Mouse (Mus musculus): Measurements from ENCODE around the gene Scn1b. TPM values are rescaled to one million over a fixed set of nuclear protein-coding genes. Genes with fewer than 3 reads are reported as not detected.

Scn1b gene
- 5.1 and 6.8 TPM in 2 replicates for polyA plus RNA-seq (2015; fragmentation: Nextera tagmentation; extraction: Ambion mirVana)

DNA sequence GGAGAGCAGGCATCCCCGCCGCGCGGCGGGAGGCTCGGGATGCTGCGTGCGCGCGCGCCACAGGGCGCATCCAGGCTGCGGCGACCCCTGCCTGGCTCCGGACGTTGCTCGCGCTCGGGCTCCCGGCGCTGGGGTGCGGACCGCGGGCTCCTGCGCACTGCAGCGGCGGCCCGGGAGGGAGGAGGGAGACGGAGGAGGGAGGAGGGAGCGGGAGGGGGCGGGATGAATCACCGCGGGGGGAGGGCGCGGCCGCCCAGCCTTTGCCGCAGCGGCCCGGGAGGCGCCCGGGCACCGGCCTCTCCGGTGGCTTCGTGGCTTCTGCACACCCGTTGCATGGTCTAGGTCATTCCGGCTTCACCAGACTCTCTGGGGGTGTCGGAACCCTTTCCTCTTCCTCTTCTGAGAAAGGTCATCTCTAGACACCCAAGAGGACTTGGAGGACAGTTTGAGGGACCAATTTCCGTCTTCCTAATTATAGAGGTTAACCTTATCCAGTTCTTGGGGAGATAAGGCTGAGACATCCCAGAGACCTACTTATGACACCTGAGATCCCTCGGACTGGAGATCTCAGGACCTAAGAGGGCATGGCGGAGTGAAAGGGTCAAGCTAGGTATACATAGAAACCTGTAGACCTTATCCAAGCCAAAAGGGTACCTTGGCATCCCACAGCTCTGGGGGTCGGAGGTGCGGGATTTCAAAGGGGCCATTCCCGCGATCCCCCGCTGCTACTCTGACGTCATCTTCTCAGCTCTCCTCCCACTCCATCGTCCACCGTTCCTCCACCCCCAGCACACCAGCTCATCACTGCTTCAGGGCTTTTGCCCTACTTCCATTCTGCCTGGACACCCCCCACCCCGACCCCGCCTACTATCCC, at the start of gene Scn1b:
Gene Scn1b, minus strand, starts transcription at position 153 of the 874 bp plus-strand sequence.
- H3K27me3 ChIP-seq: peaks cover 35% of the 10 kb centered on the region

DNA sequence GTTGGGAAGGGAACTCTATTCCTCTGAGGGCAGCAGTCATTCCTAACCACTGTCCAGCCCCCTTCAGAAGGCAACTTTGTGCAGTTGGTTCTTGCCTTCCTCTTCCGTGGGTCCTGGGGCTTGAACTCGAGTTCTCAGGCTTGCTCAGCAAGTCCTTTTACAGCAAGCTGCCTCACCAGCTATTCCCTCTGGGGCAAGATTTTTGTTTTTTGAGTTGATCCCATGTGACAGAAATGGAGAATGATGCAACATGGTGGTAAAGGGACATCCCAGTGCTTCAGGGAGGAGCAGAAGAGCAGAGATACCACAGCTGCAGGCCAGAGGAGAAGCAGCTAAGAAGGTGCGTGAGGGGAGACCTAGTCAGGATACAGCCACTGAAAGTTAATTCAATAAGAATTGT, 48.3 kb upstream of the Scn1b start:
- 80% methylated on average over 3 of the region's 3 CpGs for WGBS
- H3K27ac ChIP-seq (replicated peaks): no peak overlapping the region

More for the DNA sequence above, at the start of gene Scn1b:
- peak; percentile 55 for ATAC-seq (ENCODE audit: low read depth)
- peaks cover 41% of the 10 kb centered on the region for H3K36me3 ChIP-seq
- peaks cover 21% of the 10 kb centered on the region for H3K4me1 ChIP-seq (replicated peaks)
- 1% methylated on average over 50 of the region's 60 CpGs for WGBS
- peak within 1 kb of the TSS; percentile 91 for H3K4me2 ChIP-seq
- peak within 1 kb of the TSS; percentile 82 for H3K9ac ChIP-seq
- H3K4me3 ChIP-seq: peak within 1 kb of the TSS; percentile 57
- H3K27ac ChIP-seq (replicated peaks): peak within 1 kb of the TSS; percentile 33; the same call in 1 of the 2 replicates
- H3K9me3 ChIP-seq: no peaks in the 10 kb centered on the region

DNA sequence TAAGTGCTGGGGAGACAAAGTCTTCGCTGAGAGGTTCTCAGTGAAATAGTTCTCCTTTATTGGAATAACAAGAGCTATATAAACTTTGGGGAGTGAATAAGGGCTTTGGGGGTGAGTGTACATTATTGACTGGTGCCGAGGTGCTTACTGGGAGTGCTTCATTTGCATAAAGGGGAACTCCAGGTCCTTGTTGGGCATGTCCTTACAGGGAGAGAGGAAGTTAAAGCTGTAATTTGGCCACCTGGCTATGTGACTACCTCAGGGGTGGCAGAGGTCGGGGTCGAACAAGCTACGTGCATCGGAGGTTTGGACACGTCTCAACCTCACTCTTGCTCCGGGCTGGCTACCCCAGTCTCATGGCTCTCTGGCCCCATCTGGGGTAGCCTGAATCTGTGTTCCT, 47.7 kb upstream of the Scn1b start:
- Histone ChIP-seq H3K4me3 (no peak overlapping the region), H3K9me3 (no peaks in the 10 kb centered on the region), H3K27ac (replicated peaks) (no peak overlapping the region), H3K9ac (no peak overlapping the region), H3K27me3 (peaks cover 6% of the 10 kb centered on the region; the same call in 1 of the 2 replicates), H3K36me3 (no peaks in the 10 kb centered on the region), H3K4me1 (replicated peaks) (no peaks in the 10 kb centered on the region), H3K4me2 (no peak overlapping the region)
- no peak for ATAC-seq (ENCODE audit: low read depth)
- WGBS: 81% methylated on average over 8 of the region's 8 CpGs

More for the DNA sequence above, 48.3 kb upstream of the Scn1b start:
- no peak overlapping the region for H3K4me2 ChIP-seq
- H3K9ac ChIP-seq: no peak overlapping the region
- peaks cover 6% of the 10 kb centered on the region; the same call in 1 of the 2 replicates for H3K27me3 ChIP-seq
- H3K4me1 ChIP-seq (replicated peaks): no peaks in the 10 kb centered on the region
- H3K4me3 ChIP-seq: no peak overlapping the region
- H3K36me3 ChIP-seq: no peaks in the 10 kb centered on the region
- no peak for ATAC-seq (ENCODE audit: low read depth)
- H3K9me3 ChIP-seq: no peaks in the 10 kb centered on the region

DNA sequence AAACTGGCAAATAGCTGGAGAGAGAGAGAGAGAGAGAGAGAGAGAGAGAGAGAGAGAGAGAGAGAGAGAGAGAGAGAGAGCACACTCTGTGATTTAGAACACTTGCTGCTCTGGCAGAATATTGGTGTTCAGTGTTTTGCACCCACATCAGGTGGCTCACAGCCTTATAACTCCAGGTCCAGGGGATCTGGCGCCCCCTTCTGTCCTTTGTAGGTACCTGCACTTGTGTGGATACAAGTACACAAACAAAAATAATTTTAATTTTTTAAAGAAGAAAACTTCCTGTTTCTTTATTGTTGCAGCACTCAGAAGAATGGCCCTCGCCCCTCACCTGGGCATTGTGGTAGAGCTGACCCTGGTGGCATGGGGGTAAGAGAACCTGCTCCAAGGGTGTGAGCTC, 45.4 kb upstream of the Scn1b start:
- no peaks in the 10 kb centered on the region for H3K27me3 ChIP-seq
- WGBS: 13% methylated on average over 2 of the region's 2 CpGs
- H3K36me3 ChIP-seq: no peaks in the 10 kb centered on the region
- no peak overlapping the region for H3K27ac ChIP-seq (replicated peaks)
- no peaks in the 10 kb centered on the region for H3K4me1 ChIP-seq (replicated peaks)
- no peak overlapping the region for H3K4me3 ChIP-seq
- no peak overlapping the region for H3K9ac ChIP-seq
- ATAC-seq (ENCODE audit: low read depth): no peak
- no peak overlapping the region for H3K4me2 ChIP-seq
- H3K9me3 ChIP-seq: no peaks in the 10 kb centered on the region

DNA sequence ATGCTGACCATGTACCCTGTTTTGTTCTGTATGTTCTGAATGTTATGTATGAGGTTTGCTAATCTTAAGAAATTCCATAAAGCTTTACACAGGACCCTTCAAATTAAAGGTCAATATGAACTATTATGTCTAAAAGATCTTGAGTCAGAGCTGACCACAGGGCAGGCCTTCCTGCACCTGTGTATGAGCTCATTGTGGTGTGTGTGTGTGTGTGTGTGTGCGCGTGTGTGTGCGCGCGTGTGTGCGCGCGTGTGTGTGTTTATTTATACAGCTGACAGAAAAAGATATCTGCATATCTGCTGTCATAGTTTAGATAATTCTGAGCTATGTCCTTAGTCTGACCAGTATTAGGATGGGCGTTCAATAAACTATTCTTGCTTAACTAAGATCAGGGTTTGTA, 43.7 kb upstream of the Scn1b start:
- Histone ChIP-seq H3K27ac (replicated peaks) (no peak overlapping the region), H3K4me2 (no peak overlapping the region), H3K4me3 (no peak overlapping the region), H3K27me3 (no peaks in the 10 kb centered on the region), H3K36me3 (no peaks in the 10 kb centered on the region), H3K9me3 (no peaks in the 10 kb centered on the region), H3K4me1 (replicated peaks) (no peaks in the 10 kb centered on the region), H3K9ac (no peak overlapping the region)
- ATAC-seq (ENCODE audit: low read depth): no peak
- 96% methylated on average over 9 of the region's 9 CpGs for WGBS

DNA sequence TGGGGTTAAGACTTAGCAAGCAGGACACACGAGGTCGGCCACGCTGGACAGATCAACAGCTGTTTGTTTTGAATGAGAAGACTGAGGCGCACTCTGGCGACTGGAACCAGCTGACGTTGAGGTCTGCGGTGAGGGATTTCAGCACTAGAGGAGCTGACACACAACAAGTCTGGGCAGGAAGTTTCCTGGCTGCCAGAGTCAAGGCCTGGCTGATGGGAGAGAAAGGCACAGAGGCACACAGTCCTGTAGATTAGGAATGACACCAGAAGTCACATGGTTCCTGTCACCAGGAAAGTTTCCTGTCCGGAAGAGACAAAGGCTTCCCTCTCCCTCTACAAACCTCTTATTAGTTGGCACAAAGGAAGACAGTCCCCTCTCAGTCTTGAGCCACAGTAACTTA, 41.6 kb upstream of the Scn1b start:
- ATAC-seq (ENCODE audit: low read depth): no peak
- 72% methylated on average over 8 of the region's 8 CpGs for WGBS
- no peak overlapping the region for H3K27ac ChIP-seq (replicated peaks)
- H3K4me3 ChIP-seq: no peak overlapping the region
- H3K27me3 ChIP-seq: no peaks in the 10 kb centered on the region
- H3K9me3 ChIP-seq: no peaks in the 10 kb centered on the region
- H3K4me1 ChIP-seq (replicated peaks): no peaks in the 10 kb centered on the region
- H3K36me3 ChIP-seq: no peaks in the 10 kb centered on the region
- H3K4me2 ChIP-seq: no peak overlapping the region
- no peak overlapping the region for H3K9ac ChIP-seq

DNA sequence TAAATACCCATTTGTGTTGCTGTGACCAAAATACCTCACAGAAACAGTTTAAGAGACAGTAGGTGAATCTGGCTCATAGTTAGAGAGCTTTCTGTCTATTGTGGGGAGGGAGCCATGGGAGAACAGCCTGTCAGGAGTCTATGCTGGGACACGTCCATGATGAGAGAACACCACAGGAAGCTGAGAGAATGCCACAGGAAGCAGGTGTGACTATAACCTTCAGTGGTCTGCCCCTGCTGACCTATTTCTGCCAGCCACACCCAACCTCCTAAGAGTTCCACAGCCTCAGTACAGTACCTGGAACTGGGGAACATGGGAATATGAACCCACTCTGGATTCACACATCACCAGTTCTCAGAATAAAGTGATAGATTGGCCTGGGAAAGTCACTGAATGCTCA, 37.9 kb upstream of the Scn1b start:
- no peaks in the 10 kb centered on the region for H3K4me1 ChIP-seq (replicated peaks)
- H3K36me3 ChIP-seq: no peaks in the 10 kb centered on the region
- no peak overlapping the region for H3K27ac ChIP-seq (replicated peaks)
- H3K27me3 ChIP-seq: no peaks in the 10 kb centered on the region
- no peak overlapping the region for H3K4me2 ChIP-seq
- H3K9me3 ChIP-seq: no peaks in the 10 kb centered on the region
- 63% methylated on average over 1 of the region's 1 CpGs for WGBS
- no peak overlapping the region for H3K9ac ChIP-seq
- no peak for ATAC-seq (ENCODE audit: low read depth)
- H3K4me3 ChIP-seq: no peak overlapping the region

DNA sequence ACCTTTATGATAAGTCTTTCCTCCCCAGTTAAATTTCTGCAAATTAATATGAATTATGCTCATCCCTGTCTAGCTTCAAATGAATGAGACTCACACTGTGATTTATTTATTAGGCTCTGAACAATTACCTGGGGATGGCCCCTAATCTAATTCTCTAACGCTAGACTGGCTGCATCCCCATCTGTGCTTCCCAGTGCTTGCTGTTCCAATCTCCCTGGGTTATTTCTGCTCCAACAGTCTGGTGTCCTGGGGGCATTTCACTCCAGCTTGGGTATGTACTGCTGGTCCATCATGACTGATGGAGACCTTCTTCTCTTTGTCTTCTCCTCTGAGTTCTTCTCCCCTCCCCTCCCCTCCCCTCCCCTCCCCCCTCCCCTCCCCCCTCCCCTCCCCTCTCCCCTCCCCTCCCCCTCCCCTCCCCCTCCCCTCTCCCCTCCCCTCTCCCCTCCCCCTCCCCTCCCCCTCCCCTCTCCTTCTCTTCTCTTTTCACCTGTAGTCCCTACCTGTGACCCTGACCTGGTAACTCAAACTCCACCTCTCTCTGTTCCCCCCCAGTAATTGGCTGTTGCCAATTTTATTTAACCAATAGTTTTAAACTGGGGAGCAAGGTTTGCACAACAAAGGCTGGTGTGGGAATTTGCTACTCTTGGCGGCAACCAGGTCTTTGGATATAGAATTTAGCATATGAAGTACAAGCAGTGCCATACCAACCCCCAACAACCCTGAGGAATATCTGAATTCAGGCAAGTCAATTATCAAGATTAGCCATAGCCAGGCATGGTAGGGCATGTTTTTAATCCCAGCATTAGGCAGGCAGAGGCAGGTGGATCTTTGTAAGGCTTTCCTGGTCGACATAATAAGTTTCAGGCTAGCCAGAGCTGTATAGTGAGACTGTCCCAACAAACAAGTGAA, 37.1 kb upstream of the Scn1b start:
- ATAC-seq (ENCODE audit: low read depth): no peak
- no peaks in the 10 kb centered on the region for H3K27me3 ChIP-seq
- no peaks in the 10 kb centered on the region for H3K4me1 ChIP-seq (replicated peaks)
- no peak overlapping the region for H3K9ac ChIP-seq
- H3K4me2 ChIP-seq: no peak overlapping the region
- no peaks in the 10 kb centered on the region for H3K9me3 ChIP-seq
- 59% methylated on average over 3 of the region's 3 CpGs for WGBS
- H3K36me3 ChIP-seq: no peaks in the 10 kb centered on the region
- H3K4me3 ChIP-seq: no peak overlapping the region
- H3K27ac ChIP-seq (replicated peaks): no peak overlapping the region

DNA sequence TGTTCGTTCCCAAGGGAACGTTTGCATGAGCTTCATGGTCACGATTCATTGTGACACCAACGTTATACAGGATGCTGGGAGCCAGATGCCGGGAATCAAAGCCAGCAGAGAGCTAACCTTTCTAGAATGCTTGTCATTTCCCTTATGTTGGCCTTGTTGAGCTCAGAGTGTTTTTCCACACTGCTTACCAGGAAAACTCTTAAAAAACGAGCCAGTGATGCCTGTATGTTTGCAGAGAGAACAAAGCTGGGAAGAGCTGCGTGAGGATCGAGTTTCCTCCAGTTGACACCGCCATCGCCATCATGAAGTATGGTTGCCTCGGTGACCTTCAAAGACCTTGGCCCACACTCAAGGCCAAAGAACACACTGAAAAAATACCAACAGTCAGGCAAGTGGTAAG, 35.5 kb upstream of the Scn1b start:
- no peaks in the 10 kb centered on the region for H3K4me1 ChIP-seq (replicated peaks)
- no peak overlapping the region for H3K9ac ChIP-seq
- no peaks in the 10 kb centered on the region for H3K9me3 ChIP-seq
- no peak overlapping the region for H3K4me2 ChIP-seq
- no peak overlapping the region for H3K27ac ChIP-seq (replicated peaks)
- no peak overlapping the region for H3K4me3 ChIP-seq
- H3K36me3 ChIP-seq: no peaks in the 10 kb centered on the region
- no peaks in the 10 kb centered on the region for H3K27me3 ChIP-seq
- 61% methylated on average over 11 of the region's 11 CpGs for WGBS
- ATAC-seq (ENCODE audit: low read depth): no peak

DNA sequence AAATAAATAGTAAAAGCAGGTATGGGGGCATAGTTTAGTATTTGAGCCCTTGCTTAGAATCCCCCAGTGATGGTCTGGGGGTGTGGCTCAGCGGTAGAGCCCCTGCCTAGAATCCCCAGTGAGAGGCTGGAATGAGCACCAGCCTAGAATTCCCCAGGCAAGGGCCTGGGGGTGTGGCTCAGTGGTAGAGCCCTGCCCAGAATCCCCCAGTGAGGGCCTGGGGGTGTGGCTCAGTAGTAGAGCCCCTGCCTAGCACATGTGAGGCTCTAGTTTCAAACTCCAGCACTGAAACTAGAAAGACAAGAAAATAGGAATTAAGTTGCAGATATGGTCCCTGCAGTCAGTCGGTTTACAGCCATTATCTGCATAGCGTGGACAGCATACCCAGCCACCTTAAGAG, 35.0 kb upstream of the Scn1b start:
- Histone ChIP-seq H3K4me1 (replicated peaks) (no peaks in the 10 kb centered on the region), H3K27ac (replicated peaks) (no peak overlapping the region), H3K36me3 (no peaks in the 10 kb centered on the region), H3K9me3 (no peaks in the 10 kb centered on the region), H3K27me3 (no peaks in the 10 kb centered on the region), H3K4me2 (no peak overlapping the region), H3K9ac (no peak overlapping the region), H3K4me3 (no peak overlapping the region)
- WGBS: 65% methylated on average over 3 of the region's 3 CpGs
- ATAC-seq (ENCODE audit: low read depth): no peak

DNA sequence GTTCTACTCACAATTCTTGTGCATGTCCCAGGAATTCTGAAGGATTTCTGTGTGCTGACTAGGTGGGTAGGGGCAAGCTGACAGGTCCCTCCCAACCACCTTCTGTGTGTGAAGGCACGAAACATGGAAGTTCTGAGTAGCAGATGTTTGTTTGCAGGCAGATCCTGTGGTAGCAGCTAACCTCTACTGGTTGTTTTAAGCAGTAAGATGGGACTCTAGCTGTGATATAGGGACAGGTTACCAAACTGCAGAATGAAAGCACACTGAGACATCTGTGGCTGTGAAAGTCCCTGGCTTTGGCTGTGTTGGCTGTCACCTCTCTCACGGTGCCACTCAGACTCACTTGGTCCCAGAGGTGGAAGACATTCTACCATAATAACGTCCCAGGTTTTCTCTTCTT, 34.4 kb upstream of the Scn1b start:
- no peaks in the 10 kb centered on the region for H3K36me3 ChIP-seq
- 80% methylated on average over 3 of the region's 3 CpGs for WGBS
- no peak overlapping the region for H3K4me2 ChIP-seq
- H3K4me3 ChIP-seq: no peak overlapping the region
- H3K27me3 ChIP-seq: no peaks in the 10 kb centered on the region
- H3K9me3 ChIP-seq: no peaks in the 10 kb centered on the region
- no peak for ATAC-seq (ENCODE audit: low read depth)
- no peak overlapping the region for H3K9ac ChIP-seq
- no peak overlapping the region for H3K27ac ChIP-seq (replicated peaks)
- no peaks in the 10 kb centered on the region for H3K4me1 ChIP-seq (replicated peaks)

DNA sequence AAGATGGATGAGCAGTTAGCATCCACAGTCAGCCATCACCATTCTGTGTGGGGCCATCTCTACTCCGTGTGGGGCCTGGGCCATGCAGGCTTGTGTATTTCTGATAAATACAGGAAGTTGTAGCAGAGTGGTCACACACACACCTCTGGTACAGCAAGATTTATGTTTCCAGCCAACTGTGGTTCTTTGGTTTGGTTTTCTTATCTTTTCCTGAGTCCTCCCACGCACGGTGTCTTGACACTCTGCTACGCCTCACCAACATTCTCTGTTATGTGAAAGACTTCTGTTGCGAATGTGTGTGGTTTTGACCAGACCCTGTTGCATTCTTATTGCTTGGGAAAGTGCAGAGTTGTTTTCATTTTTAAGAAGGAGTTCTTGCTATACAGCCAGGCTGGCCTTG, 34.0 kb upstream of the Scn1b start:
- Histone ChIP-seq H3K4me2 (no peak overlapping the region), H3K27me3 (no peaks in the 10 kb centered on the region), H3K27ac (replicated peaks) (no peak overlapping the region), H3K4me1 (replicated peaks) (no peaks in the 10 kb centered on the region), H3K9me3 (no peaks in the 10 kb centered on the region), H3K9ac (no peak overlapping the region), H3K36me3 (no peaks in the 10 kb centered on the region), H3K4me3 (no peak overlapping the region)
- ATAC-seq (ENCODE audit: low read depth): no peak
- WGBS: 90% methylated on average over 5 of the region's 5 CpGs
